Mouse (Mus musculus): ENCODE data around the gene Zfp72. TPM values are rescaled to one million over a fixed set of nuclear protein-coding genes. Genes with fewer than 3 reads are reported as not detected.

Gene Zfp72
- total RNA-seq (2014; rRNA removed) = 2.1 and 4.6 TPM in 2 replicates
- 3.9 and 4.6 TPM in 2 replicates for polyA plus RNA-seq (2015; fragmentation: Nextera tagmentation; extraction: Ambion mirVana)

GRCm38 (mm10) chr13:74390371-74390990, at the start of gene Zfp72:
TSS of gene Zfp72 (minus strand) at chr13:74390836.
- 3% methylated on average over 14 of the region's 14 CpGs for WGBS
- no peaks in the 10 kb centered on the region for H3K4me1 ChIP-seq (ENCODE audit: insufficient read depth, low read length)
- peak within 1 kb of the TSS; percentile 49 for H3K9ac ChIP-seq (replicated peaks; ENCODE audit: low read length)
- peak; percentile 91 for DNase-seq (ENCODE audit: low spot score)
- no peak for TF ChIP-seq CTCF (IDR thresholded peaks at IDR 0.05; ENCODE audit: low read depth)
- H3K27ac ChIP-seq = peak within 1 kb of the TSS; percentile 32; the same call in 1 of the 2 replicates
- ATAC-seq = peak; percentile 96
- peak within 1 kb of the TSS; percentile 73 for H3K4me2 ChIP-seq (ENCODE audit: low read depth, low read length)
- H3K27me3 ChIP-seq (ENCODE audit: insufficient read depth, low read length) = no peaks in the 10 kb centered on the region
- peak within 1 kb of the TSS; percentile 52 for H3K4me3 ChIP-seq (ENCODE audit: low read length)
- no peaks in the 10 kb centered on the region for H3K36me3 ChIP-seq (ENCODE audit: insufficient read depth, low read length)
- no peaks in the 10 kb centered on the region for H3K9me3 ChIP-seq (ENCODE audit: low read length)

GRCm38 (mm10) chr13:74439895-74440294, 49.3 kb upstream of the Zfp72 start:
- Histone ChIP-seq H3K9ac (replicated peaks; ENCODE audit: low read length) (no peak overlapping the region), H3K27ac (no peak overlapping the region), H3K9me3 (ENCODE audit: low read length) (peaks cover 28% of the 10 kb centered on the region), H3K36me3 (ENCODE audit: insufficient read depth, low read length) (no peaks in the 10 kb centered on the region), H3K4me2 (ENCODE audit: low read depth, low read length) (no peak overlapping the region), H3K4me3 (ENCODE audit: low read length) (no peak overlapping the region), H3K4me1 (ENCODE audit: insufficient read depth, low read length) (no peaks in the 10 kb centered on the region), H3K27me3 (ENCODE audit: insufficient read depth, low read length) (no peaks in the 10 kb centered on the region)
- TF ChIP-seq CTCF (IDR thresholded peaks at IDR 0.05; ENCODE audit: low read depth) = no peak
- 31% methylated on average over 19 of the region's 19 CpGs for WGBS
- DNase-seq (ENCODE audit: low spot score) = no peak
- no peak for ATAC-seq

- H3K27me3 ChIP-seq (ENCODE audit: insufficient read depth, low read length) = no peaks in the 10 kb centered on the region
- WGBS = 13% methylated on average over 11 of the region's 11 CpGs
- no peak within 1 kb of the TSS for H3K27ac ChIP-seq
- ATAC-seq = no peak
- H3K4me1 ChIP-seq (ENCODE audit: insufficient read depth, low read length) = no peaks in the 10 kb centered on the region
- H3K9ac ChIP-seq (replicated peaks; ENCODE audit: low read length) = no peak within 1 kb of the TSS
- H3K4me3 ChIP-seq (ENCODE audit: low read length) = 0 out of 2 replicates have a peak within 1 kb of the TSS, but pooled peaks have one; percentile 7
- H3K9me3 ChIP-seq (ENCODE audit: low read length) = no peaks in the 10 kb centered on the region
- TF ChIP-seq CTCF (IDR thresholded peaks at IDR 0.05; ENCODE audit: low read depth) = no peak
- H3K4me2 ChIP-seq (ENCODE audit: low read depth, low read length) = peak within 1 kb of the TSS; percentile 33
- DNase-seq (ENCODE audit: low spot score) = no peak
- H3K36me3 ChIP-seq (ENCODE audit: insufficient read depth, low read length) = no peaks in the 10 kb centered on the region
Observed at GRCm38 (mm10) chr13:74399298-74399839, 8.7 kb upstream of the Zfp72 start, which contains the start of gene Ftl1-ps1. TSS of gene Ftl1-ps1 (plus strand) at chr13:74399694.

- H3K36me3 ChIP-seq (ENCODE audit: insufficient read depth, low read length) = no peaks in the 10 kb centered on the region
- H3K4me2 ChIP-seq (ENCODE audit: low read depth, low read length) = no peak overlapping the region
- ATAC-seq (0 out of 2 replicates have a peak, but pooled peaks have one; percentile 21), DNase-seq (ENCODE audit: low spot score) (no peak)
- 70% methylated on average over 2 of the region's 2 CpGs for WGBS
- no peak for TF ChIP-seq CTCF (IDR thresholded peaks at IDR 0.05; ENCODE audit: low read depth)
- no peaks in the 10 kb centered on the region for H3K9me3 ChIP-seq (ENCODE audit: low read length)
- no peak overlapping the region for H3K27ac ChIP-seq
- H3K27me3 ChIP-seq (ENCODE audit: insufficient read depth, low read length) = no peaks in the 10 kb centered on the region
- no peak overlapping the region for H3K4me3 ChIP-seq (ENCODE audit: low read length)
- H3K4me1 ChIP-seq (ENCODE audit: insufficient read depth, low read length) = no peaks in the 10 kb centered on the region
- no peak overlapping the region for H3K9ac ChIP-seq (replicated peaks; ENCODE audit: low read length)
Observed at GRCm38 (mm10) chr13:74391156-74391555, 520 bp upstream of the Zfp72 start.

- Histone ChIP-seq H3K9me3 (ENCODE audit: low read length) (no peaks in the 10 kb centered on the region), H3K27ac (no peak overlapping the region), H3K4me3 (ENCODE audit: low read length) (peak overlapping the region; percentile 52), H3K36me3 (ENCODE audit: insufficient read depth, low read length) (no peaks in the 10 kb centered on the region), H3K4me2 (ENCODE audit: low read depth, low read length) (peak overlapping the region; percentile 73), H3K27me3 (ENCODE audit: insufficient read depth, low read length) (no peaks in the 10 kb centered on the region), H3K9ac (replicated peaks; ENCODE audit: low read length) (peak overlapping the region; percentile 49), H3K4me1 (ENCODE audit: insufficient read depth, low read length) (no peaks in the 10 kb centered on the region)
- 63% methylated on average over 6 of the region's 6 CpGs for WGBS
- DNase-seq (ENCODE audit: low spot score) (no peak), ATAC-seq (peak; percentile 11; the same call in 1 of the 2 replicates)
- peak; percentile 30 for TF ChIP-seq CTCF (IDR thresholded peaks at IDR 0.05; ENCODE audit: low read depth)
Observed at GRCm38 (mm10) chr13:74389730-74390129, 906 bp downstream of the Zfp72 start.

- WGBS = 35% methylated on average over 3 of the region's 3 CpGs
- ATAC-seq = peak; percentile 51; the same call in 1 of the 2 replicates
- H3K4me2 ChIP-seq (ENCODE audit: low read depth, low read length) = peak overlapping the region; percentile 33; the same call in 1 of the 2 replicates
Observed at GRCm38 (mm10) chr13:74382289-74382688, 8.3 kb downstream of the Zfp72 start.

More at GRCm38 (mm10) chr13:74382289-74382688, 8.3 kb downstream of the Zfp72 start:
- Histone ChIP-seq H3K4me1 (ENCODE audit: insufficient read depth, low read length) (peaks cover 5% of the 10 kb centered on the region; the same call in 1 of the 2 replicates), H3K36me3 (ENCODE audit: insufficient read depth, low read length) (no peaks in the 10 kb centered on the region), H3K27ac (peak overlapping the region; percentile 65; the same call in 1 of the 2 replicates), H3K9ac (replicated peaks; ENCODE audit: low read length) (no peak overlapping the region), H3K9me3 (ENCODE audit: low read length) (no peaks in the 10 kb centered on the region), H3K4me3 (ENCODE audit: low read length) (no peak overlapping the region), H3K27me3 (ENCODE audit: insufficient read depth, low read length) (no peaks in the 10 kb centered on the region)
- no peak for TF ChIP-seq CTCF (IDR thresholded peaks at IDR 0.05; ENCODE audit: low read depth)
- DNase-seq (ENCODE audit: low spot score) = no peak

Measured in hindbrain, postnatal 0 days (tissue).